Mouse (Mus musculus) gastrocnemius, postnatal 36 days (tissue): ENCODE results near the gene Abhd17b. TPM values are rescaled to one million over a fixed set of nuclear protein-coding genes. Genes with fewer than 3 reads are reported as not detected.

Source experiments
- DNase-seq, 2 experiments: peaks; one replicate each; pipeline ENCODE4 v3.0.0; 2022
- intact Hi-C: fragments of 180-260 bp; cut with DNase I; formaldehyde crosslinking; loops from one replicate; pipeline ENCODE4 v1.15.1; 2025
- total RNA-seq, 2 experiments: library from RNA; stranded (reverse); gene quantifications; 2 replicates each; pipeline ENCODE4 v1.2.3; 2021

Gene Abhd17b
- total RNA-seq, 2 experiments from 2014 or later: 17.3 to 17.7 TPM

DNA sequence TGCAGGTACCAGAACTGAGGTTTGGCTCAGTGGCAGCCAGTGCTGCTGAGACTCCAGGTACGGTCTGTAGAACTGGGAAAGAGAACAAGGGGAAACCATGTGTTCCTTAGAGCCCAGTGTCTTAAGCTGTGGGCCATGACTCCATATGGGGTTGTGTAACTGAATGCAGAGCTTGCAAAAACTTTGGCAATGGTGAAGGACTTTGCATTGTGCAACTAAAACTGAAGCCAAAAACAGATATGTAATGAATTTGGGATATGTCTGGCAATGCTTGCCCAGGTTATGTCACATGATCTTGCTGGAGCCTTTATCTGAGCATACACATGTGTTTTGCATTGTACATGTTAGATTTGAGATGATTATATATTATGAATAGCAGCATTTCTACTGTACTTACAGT, 72.2 kb downstream of the Abhd17b start:
- no peak for DNase-seq
- intact Hi-C loops: no loop called here

DNA sequence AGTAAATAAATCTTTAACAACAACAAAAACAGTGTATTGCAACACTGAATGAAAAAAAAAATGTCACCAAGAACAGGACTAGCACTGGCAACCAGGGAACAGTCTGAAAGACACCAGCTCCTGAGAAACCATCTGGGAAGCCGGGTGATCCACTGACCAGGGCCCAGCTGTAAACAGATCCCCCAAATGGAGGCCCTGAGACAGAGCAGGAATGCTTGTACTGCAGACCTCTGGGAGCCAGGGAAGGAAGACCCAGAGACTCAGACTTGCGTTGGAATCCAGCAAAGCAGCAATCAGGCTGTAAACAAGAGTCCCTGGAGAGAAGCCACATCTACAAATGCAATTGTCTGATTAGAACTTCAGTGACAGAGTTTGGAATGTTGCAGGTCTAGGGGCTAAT, 74.1 kb downstream of the Abhd17b start:
- DNase-seq: no peak
- intact Hi-C loops: no loop called here

DNA sequence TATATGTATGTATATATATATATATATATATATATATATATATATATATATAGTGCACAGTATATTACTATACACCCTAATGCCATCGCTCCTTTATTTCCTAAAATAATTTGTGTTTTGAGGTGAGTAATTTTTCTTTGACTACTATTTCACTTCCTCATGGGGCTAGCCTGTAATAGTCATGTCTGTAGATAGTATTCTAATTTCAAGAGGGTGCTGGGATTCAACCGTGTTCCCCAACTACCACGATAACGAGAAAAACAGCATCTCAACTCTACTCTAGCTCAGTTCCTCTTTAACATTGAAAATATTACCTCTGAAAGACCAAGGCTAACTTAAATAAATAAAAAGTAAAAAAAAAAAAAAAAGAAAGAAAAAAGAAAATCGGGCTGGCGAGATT, 75.4 kb downstream of the Abhd17b start:
- DNase-seq: no peak
- intact Hi-C loops: no loop called here

DNA sequence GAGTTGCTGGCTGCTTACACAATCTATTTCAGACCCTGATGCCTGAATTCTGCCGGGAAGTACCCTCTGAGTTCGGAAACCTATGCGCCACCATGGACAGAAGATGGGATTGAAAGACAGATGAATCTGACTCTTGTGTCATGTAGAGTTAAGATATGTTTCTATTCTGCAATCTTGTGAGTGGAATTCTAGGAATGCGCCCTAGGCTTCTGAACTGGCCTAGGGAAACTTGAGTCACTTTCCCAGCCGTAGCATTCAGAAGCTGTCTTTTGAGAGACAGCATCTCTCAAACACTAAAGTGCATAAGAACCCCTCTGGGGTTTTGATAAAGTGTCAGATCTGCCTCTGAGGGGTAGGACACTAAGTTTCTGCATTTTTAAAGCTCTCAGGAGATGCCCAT, 78.9 kb downstream of the Abhd17b start:
- intact Hi-C loops: no loop called here
- DNase-seq: no peak

DNA sequence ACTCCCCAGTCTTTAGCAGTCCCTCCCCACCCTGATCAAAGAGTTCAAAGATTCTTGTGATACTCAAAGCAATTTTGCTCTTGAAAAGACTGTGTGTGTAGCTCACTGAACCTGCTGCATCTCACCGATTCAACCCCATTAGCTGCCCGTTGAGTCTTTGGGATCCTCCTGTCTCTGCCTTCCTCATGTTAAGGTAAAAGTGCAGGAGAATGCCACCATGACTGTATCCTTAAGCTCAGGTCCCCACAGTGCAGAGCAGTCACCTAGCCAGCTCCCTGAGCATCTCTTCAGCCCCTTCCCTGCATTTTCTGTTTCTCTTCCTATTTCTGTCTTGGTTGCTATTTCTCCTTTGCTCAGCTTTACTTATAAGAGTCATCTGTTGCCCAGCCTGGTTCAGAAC, 80.2 kb downstream of the Abhd17b start:
- DNase-seq: no peak
- intact Hi-C loops: no loop called here

DNA sequence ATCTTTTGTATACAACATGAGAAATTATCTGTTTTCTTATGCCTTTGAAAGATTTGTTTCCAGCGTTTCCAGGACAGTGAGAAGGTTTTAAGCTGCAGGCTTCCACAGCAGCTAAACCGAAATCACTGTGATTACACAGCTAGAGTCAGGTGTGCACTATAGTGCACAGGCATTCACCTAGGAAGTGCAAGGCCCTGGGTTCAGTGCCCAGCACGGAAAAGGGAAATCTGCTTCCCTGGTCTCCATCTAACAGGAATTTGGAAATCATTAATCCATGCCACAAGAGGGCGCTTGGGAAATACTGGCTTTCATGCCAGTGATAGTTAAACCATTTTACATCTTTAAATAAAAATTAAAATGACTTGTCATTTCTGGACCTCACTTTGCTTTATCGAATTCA, 81.1 kb downstream of the Abhd17b start:
- no peak for DNase-seq
- intact Hi-C loops: no loop called here

Other genes with a start within 250 kb of the Abhd17b start
- 1 to 10 TPM; 5.7 to 6.0 TPM for gene Gda, start 179.7 kb upstream of the Abhd17b start, total RNA-seq
- 1 to 10 TPM; 5.5 to 5.9 TPM for gene 1110059E24Rik, start 209 bp upstream of the Abhd17b start, total RNA-seq
- 1 to 10 TPM; 6.5 to 8.9 TPM for gene Cemip2, start 125.2 kb downstream of the Abhd17b start, total RNA-seq